Mouse (Mus musculus) liver, postnatal 0 days (tissue): ENCODE results near the gene Usp27x.

ENCODE experiments used
- CTCF ChIP-seq: sonication (generic); IDR thresholded peaks from 2 replicates; pipeline ENCODE4 v1.5.1; 2016; ENCODE audit warnings: antibody characterized with exemption, low read depth
- EP300 ChIP-seq: IDR thresholded peaks from 2 replicates; pipeline ENCODE4 v1.6.1; 2016; ENCODE audit warnings: antibody characterized with exemption, low read depth, mild to moderate bottlenecking

- peak; percentile 86 for TF ChIP-seq CTCF
- no peak for TF ChIP-seq EP300
Measured at GRCm38 (mm10) chrX:7421016-7421415, 45.4 kb upstream of the Usp27x start.
